Mouse (Mus musculus): Measurements from ENCODE around the gene Selplg. TPM values are rescaled to one million over a fixed set of nuclear protein-coding genes. Genes with fewer than 3 reads are reported as not detected.

Selplg gene
- total and polyA plus RNA-seq, 2 experiments from 2014 or later, result 1.9 to 3.1 TPM

DNA sequence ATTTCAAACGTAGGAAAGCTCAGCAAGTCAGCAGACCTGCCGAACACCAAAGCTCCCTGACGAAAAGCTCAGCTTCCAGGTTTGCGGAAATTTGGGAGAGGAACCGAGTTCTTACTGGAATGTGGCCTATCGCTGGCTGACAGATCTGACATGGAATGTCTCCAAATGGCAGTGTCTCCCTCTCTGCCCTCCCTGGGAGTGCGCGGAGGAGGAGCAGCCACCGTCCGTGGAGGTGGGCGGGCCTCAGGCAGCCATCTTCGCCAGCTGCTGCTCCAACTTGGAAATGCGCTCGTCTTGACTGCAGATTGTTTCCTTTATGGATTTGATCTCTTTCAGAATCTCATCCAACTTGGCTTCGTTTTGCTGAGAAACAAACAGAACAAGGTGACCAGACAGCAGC is 11.7 kb upstream of the Selplg start:
- Histone ChIP-seq H3K27me3 (ENCODE audit: insufficient read depth, low read length) (no peaks in the 10 kb centered on the region), H3K4me3 (ENCODE audit: low read depth, low read length) (no peak overlapping the region), H3K9ac (replicated peaks; ENCODE audit: low read length, poor library complexity, severe bottlenecking) (no peak overlapping the region), H3K9me3 (ENCODE audit: low read length) (no peaks in the 10 kb centered on the region), H3K4me2 (ENCODE audit: low read depth, low read length, poor library complexity, severe bottlenecking) (no peak overlapping the region), H3K36me3 (ENCODE audit: insufficient read depth, low read length) (peaks cover 60% of the 10 kb centered on the region), H3K4me1 (ENCODE audit: insufficient read depth, low read length) (no peaks in the 10 kb centered on the region), H3K27ac (ENCODE audit: low read depth, low read length) (no peak overlapping the region)
- no peak for TF ChIP-seq CTCF (IDR thresholded peaks at IDR 0.05)
- DNase-seq (ENCODE audit: low spot score) (no peak), ATAC-seq (ENCODE audit: low FRiP score) (no peak)
- 89% methylated on average over 15 of the region's 15 CpGs for whole genome bisulfite sequencing

DNA sequence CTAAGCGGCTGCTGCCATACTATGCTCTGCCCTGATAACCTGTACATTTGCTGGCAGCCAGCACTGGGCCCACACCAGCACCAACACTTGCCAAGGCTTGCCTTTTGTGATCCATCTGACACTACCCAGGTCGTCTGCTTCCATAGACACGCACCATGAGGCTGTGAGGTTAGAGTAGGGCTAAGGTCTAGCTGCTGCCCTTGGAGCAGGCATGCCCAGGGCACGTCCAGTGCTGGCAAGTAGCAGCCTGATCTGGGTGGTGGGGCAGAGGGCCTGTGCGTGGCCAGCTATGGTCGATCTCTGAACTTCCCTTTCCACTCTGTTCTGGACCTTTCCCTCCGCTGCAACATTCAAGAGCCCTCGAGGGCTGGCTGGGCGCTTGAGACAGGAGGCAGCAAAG is 10.5 kb upstream of the Selplg start:
- TF ChIP-seq CTCF (IDR thresholded peaks at IDR 0.05), result no peak
- no peak overlapping the region for H3K4me3 ChIP-seq (ENCODE audit: low read depth, low read length)
- H3K9me3 ChIP-seq (ENCODE audit: low read length), result no peaks in the 10 kb centered on the region
- H3K36me3 ChIP-seq (ENCODE audit: insufficient read depth, low read length), result peaks cover 54% of the 10 kb centered on the region
- no peak for DNase-seq (ENCODE audit: low spot score)
- no peak overlapping the region for H3K27ac ChIP-seq (ENCODE audit: low read depth, low read length)
- no peaks in the 10 kb centered on the region for H3K4me1 ChIP-seq (ENCODE audit: insufficient read depth, low read length)
- no peak overlapping the region for H3K9ac ChIP-seq (replicated peaks; ENCODE audit: low read length, poor library complexity, severe bottlenecking)
- H3K27me3 ChIP-seq (ENCODE audit: insufficient read depth, low read length), result no peaks in the 10 kb centered on the region
- no peak for ATAC-seq (ENCODE audit: low FRiP score)
- no peak overlapping the region for H3K4me2 ChIP-seq (ENCODE audit: low read depth, low read length, poor library complexity, severe bottlenecking)
- 88% methylated on average over 9 of the region's 9 CpGs for WGBS

- no peak for TF ChIP-seq CTCF (IDR thresholded peaks at IDR 0.05)
- no peak overlapping the region for H3K9ac ChIP-seq (replicated peaks; ENCODE audit: low read length, poor library complexity, severe bottlenecking)
- H3K4me2 ChIP-seq (ENCODE audit: low read depth, low read length, poor library complexity, severe bottlenecking), result no peak overlapping the region
- H3K4me1 ChIP-seq (ENCODE audit: insufficient read depth, low read length), result no peaks in the 10 kb centered on the region
- H3K36me3 ChIP-seq (ENCODE audit: insufficient read depth, low read length), result peaks cover 48% of the 10 kb centered on the region
- WGBS, result 93% methylated on average over 9 of the region's 9 CpGs
- H3K27ac ChIP-seq (ENCODE audit: low read depth, low read length), result no peak overlapping the region
- H3K27me3 ChIP-seq (ENCODE audit: insufficient read depth, low read length), result no peaks in the 10 kb centered on the region
- H3K4me3 ChIP-seq (ENCODE audit: low read depth, low read length), result no peak overlapping the region
- ATAC-seq (ENCODE audit: low FRiP score) (no peak), DNase-seq (ENCODE audit: low spot score) (no peak)
- H3K9me3 ChIP-seq (ENCODE audit: low read length), result no peaks in the 10 kb centered on the region
These were observed 9.8 kb upstream of the Selplg start for GRCm38 (mm10) chr5:113842244-113842643.

- WGBS, result 84% methylated on average over 23 of the region's 23 CpGs
- Histone ChIP-seq H3K4me2 (ENCODE audit: low read depth, low read length, poor library complexity, severe bottlenecking) (no peak overlapping the region), H3K9ac (replicated peaks; ENCODE audit: low read length, poor library complexity, severe bottlenecking) (no peak overlapping the region), H3K4me1 (ENCODE audit: insufficient read depth, low read length) (no peaks in the 10 kb centered on the region), H3K36me3 (ENCODE audit: insufficient read depth, low read length) (peaks cover 41% of the 10 kb centered on the region), H3K27ac (ENCODE audit: low read depth, low read length) (no peak overlapping the region), H3K4me3 (ENCODE audit: low read depth, low read length) (no peak overlapping the region), H3K27me3 (ENCODE audit: insufficient read depth, low read length) (no peaks in the 10 kb centered on the region), H3K9me3 (ENCODE audit: low read length) (no peaks in the 10 kb centered on the region)
- DNase-seq (ENCODE audit: low spot score) (no peak), ATAC-seq (ENCODE audit: low FRiP score) (no peak)
- TF ChIP-seq CTCF (IDR thresholded peaks at IDR 0.05), result no peak
These were observed 9.1 kb upstream of the Selplg start for GRCm38 (mm10) chr5:113841243-113842225.

GRCm38 (mm10) chr5:113840443-113840842 is 8.0 kb upstream of the Selplg start:
- no peak overlapping the region for H3K4me2 ChIP-seq (ENCODE audit: low read depth, low read length, poor library complexity, severe bottlenecking)
- DNase-seq (ENCODE audit: low spot score) (no peak), ATAC-seq (ENCODE audit: low FRiP score) (no peak)
- peaks cover 30% of the 10 kb centered on the region for H3K36me3 ChIP-seq (ENCODE audit: insufficient read depth, low read length)
- WGBS, result 96% methylated on average over 4 of the region's 4 CpGs
- H3K9ac ChIP-seq (replicated peaks; ENCODE audit: low read length, poor library complexity, severe bottlenecking), result no peak overlapping the region
- TF ChIP-seq CTCF (IDR thresholded peaks at IDR 0.05), result no peak
- H3K27me3 ChIP-seq (ENCODE audit: insufficient read depth, low read length), result no peaks in the 10 kb centered on the region
- H3K9me3 ChIP-seq (ENCODE audit: low read length), result no peaks in the 10 kb centered on the region
- no peaks in the 10 kb centered on the region for H3K4me1 ChIP-seq (ENCODE audit: insufficient read depth, low read length)
- no peak overlapping the region for H3K27ac ChIP-seq (ENCODE audit: low read depth, low read length)
- no peak overlapping the region for H3K4me3 ChIP-seq (ENCODE audit: low read depth, low read length)

- Histone ChIP-seq H3K4me3 (ENCODE audit: low read depth, low read length) (no peak overlapping the region), H3K36me3 (ENCODE audit: insufficient read depth, low read length) (peaks cover 4% of the 10 kb centered on the region; the same call in 1 of the 2 replicates), H3K4me1 (ENCODE audit: insufficient read depth, low read length) (no peaks in the 10 kb centered on the region), H3K27ac (ENCODE audit: low read depth, low read length) (no peak overlapping the region), H3K4me2 (ENCODE audit: low read depth, low read length, poor library complexity, severe bottlenecking) (no peak overlapping the region), H3K9ac (replicated peaks; ENCODE audit: low read length, poor library complexity, severe bottlenecking) (no peak overlapping the region), H3K9me3 (ENCODE audit: low read length) (no peaks in the 10 kb centered on the region), H3K27me3 (ENCODE audit: insufficient read depth, low read length) (no peaks in the 10 kb centered on the region)
- DNase-seq (ENCODE audit: low spot score) (no peak), ATAC-seq (ENCODE audit: low FRiP score) (no peak)
- WGBS, result 86% methylated on average over 10 of the region's 10 CpGs
- no peak for TF ChIP-seq CTCF (IDR thresholded peaks at IDR 0.05)
These were observed 4.5 kb upstream of the Selplg start for GRCm38 (mm10) chr5:113836961-113837360.
